Mouse (Mus musculus): ENCODE results near the gene Slc8a1. TPM values are rescaled to one million over a fixed set of nuclear protein-coding genes. Genes with fewer than 3 reads are reported as not detected.

Gene Slc8a1
- polyA plus RNA-seq, 1 experiment: 0.46 TPM

GRCm38 (mm10) chr17:81390790-81391189 is 347.4 kb downstream of the Slc8a1 start:
- H3K4me3 ChIP-seq (replicated peaks): no peak overlapping the region
- peaks cover 8% of the 10 kb centered on the region for H3K4me1 ChIP-seq
- H3K27me3 ChIP-seq (replicated peaks): no peaks in the 10 kb centered on the region
- no peaks in the 10 kb centered on the region for H3K36me3 ChIP-seq (replicated peaks; ENCODE audit: low read length)
- H3K9me3 ChIP-seq: no peaks in the 10 kb centered on the region
- TF ChIP-seq GATA1 (IDR thresholded peaks at IDR 0.05; ENCODE audit: borderline replicate concordance, low read length) (no peak), FLI1 (IDR thresholded peaks at IDR 0.05; ENCODE audit: low read length) (no peak)

- H3K4me1 ChIP-seq: no peaks in the 10 kb centered on the region
- TF ChIP-seq GATA1 (IDR thresholded peaks at IDR 0.05; ENCODE audit: borderline replicate concordance, low read length) (no peak), FLI1 (IDR thresholded peaks at IDR 0.05; ENCODE audit: low read length) (no peak)
- no peaks in the 10 kb centered on the region for H3K27me3 ChIP-seq (replicated peaks)
- H3K9me3 ChIP-seq: no peaks in the 10 kb centered on the region
- H3K36me3 ChIP-seq (replicated peaks; ENCODE audit: low read length): no peaks in the 10 kb centered on the region
- H3K4me3 ChIP-seq (replicated peaks): no peak overlapping the region
These were observed 352.1 kb downstream of the Slc8a1 start for GRCm38 (mm10) chr17:81386118-81386517.

DNA sequence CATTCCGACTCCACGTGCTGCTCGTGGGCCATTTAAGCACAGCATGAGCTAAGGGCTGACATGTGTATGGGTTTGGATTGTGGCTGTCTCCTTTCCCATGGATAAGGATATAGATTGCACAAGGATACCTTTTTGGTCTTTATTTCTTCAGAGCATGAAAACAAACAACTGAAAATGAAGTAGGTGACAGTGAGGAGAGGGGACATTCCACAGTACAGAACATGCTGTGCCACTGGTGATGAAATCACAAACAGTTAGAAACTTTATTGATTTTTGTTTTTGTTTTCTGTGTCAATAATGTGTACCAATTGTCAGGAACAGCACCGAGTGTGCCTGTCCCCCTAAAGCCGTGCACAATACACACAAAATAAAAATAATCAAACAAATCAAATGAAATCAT is 352.7 kb downstream of the Slc8a1 start:
- Histone ChIP-seq H3K9me3 (no peaks in the 10 kb centered on the region), H3K36me3 (replicated peaks; ENCODE audit: low read length) (no peaks in the 10 kb centered on the region), H3K4me3 (replicated peaks) (no peak overlapping the region), H3K27me3 (replicated peaks) (no peaks in the 10 kb centered on the region), H3K4me1 (no peaks in the 10 kb centered on the region)
- TF ChIP-seq GATA1 (IDR thresholded peaks at IDR 0.05; ENCODE audit: borderline replicate concordance, low read length) (no peak), FLI1 (IDR thresholded peaks at IDR 0.05; ENCODE audit: low read length) (no peak)

DNA sequence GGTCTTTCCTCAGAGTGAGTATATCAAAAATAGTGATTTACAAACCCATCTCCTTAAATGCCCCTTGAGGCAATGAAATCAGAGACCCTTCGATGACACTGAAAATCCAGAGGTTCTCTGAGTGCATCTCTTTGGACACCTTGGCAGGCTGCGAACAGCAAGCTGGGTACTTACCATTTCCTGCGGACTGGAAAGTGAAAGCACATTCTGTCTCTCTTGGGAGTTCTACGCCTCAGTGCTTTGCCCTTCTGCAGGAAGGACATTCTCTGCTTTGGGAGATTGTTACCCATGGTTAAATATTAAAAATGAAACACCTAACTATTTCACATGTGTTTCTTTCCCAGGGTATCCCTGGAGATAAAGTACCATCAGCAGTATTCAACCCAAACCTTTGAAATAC is 354.7 kb downstream of the Slc8a1 start:
- H3K9me3 ChIP-seq: no peaks in the 10 kb centered on the region

GRCm38 (mm10) chr17:81378436-81378835 is 359.7 kb downstream of the Slc8a1 start:
- no peaks in the 10 kb centered on the region for H3K4me1 ChIP-seq
- H3K36me3 ChIP-seq (replicated peaks; ENCODE audit: low read length): no peaks in the 10 kb centered on the region
- TF ChIP-seq FLI1 (IDR thresholded peaks at IDR 0.05; ENCODE audit: low read length) (no peak), GATA1 (IDR thresholded peaks at IDR 0.05; ENCODE audit: borderline replicate concordance, low read length) (no peak)
- H3K27me3 ChIP-seq (replicated peaks): no peaks in the 10 kb centered on the region
- no peaks in the 10 kb centered on the region for H3K9me3 ChIP-seq
- no peak overlapping the region for H3K4me3 ChIP-seq (replicated peaks)

More for the DNA sequence above, 354.7 kb downstream of the Slc8a1 start:
- TF ChIP-seq FLI1 (IDR thresholded peaks at IDR 0.05; ENCODE audit: low read length): no peak
- TF ChIP-seq GATA1 (IDR thresholded peaks at IDR 0.05; ENCODE audit: borderline replicate concordance, low read length): no peak
- no peaks in the 10 kb centered on the region for H3K27me3 ChIP-seq (replicated peaks)
- H3K4me3 ChIP-seq (replicated peaks): no peak overlapping the region
- no peaks in the 10 kb centered on the region for H3K36me3 ChIP-seq (replicated peaks; ENCODE audit: low read length)
- H3K4me1 ChIP-seq: no peaks in the 10 kb centered on the region

- Histone ChIP-seq H3K36me3 (replicated peaks; ENCODE audit: low read length) (no peaks in the 10 kb centered on the region), H3K4me3 (replicated peaks) (no peak overlapping the region), H3K4me1 (no peaks in the 10 kb centered on the region), H3K27me3 (replicated peaks) (no peaks in the 10 kb centered on the region), H3K9me3 (no peaks in the 10 kb centered on the region)
- TF ChIP-seq GATA1 (IDR thresholded peaks at IDR 0.05; ENCODE audit: borderline replicate concordance, low read length) (no peak), FLI1 (IDR thresholded peaks at IDR 0.05; ENCODE audit: low read length) (no peak)
These were observed 360.3 kb downstream of the Slc8a1 start for GRCm38 (mm10) chr17:81377757-81378299.

GRCm38 (mm10) chr17:81377195-81377594 is 361.0 kb downstream of the Slc8a1 start:
- H3K27me3 ChIP-seq (replicated peaks): no peaks in the 10 kb centered on the region
- no peaks in the 10 kb centered on the region for H3K36me3 ChIP-seq (replicated peaks; ENCODE audit: low read length)
- no peaks in the 10 kb centered on the region for H3K4me1 ChIP-seq
- no peak overlapping the region for H3K4me3 ChIP-seq (replicated peaks)
- no peak for TF ChIP-seq GATA1 (IDR thresholded peaks at IDR 0.05; ENCODE audit: borderline replicate concordance, low read length)
- TF ChIP-seq FLI1 (IDR thresholded peaks at IDR 0.05; ENCODE audit: low read length): no peak
- H3K9me3 ChIP-seq: no peaks in the 10 kb centered on the region

DNA sequence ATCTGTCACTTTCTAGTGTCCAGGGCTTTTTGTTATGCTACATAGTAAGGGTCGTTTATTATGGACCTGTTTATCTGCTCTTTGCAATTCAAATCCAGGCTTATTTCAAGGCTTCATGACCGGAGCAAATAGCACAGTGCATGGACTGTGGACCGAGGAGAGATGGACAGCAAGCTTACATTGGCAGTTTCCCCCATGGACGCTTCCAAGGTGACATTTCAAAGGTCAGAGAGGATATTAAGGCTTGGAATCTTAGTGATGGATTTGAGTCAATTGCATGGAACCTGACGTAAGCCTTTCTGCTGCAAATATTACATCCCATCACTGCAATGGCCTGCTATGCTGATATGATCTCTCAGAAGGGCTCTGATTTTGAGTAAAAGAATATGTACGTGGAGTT is 362.3 kb downstream of the Slc8a1 start:
- Histone ChIP-seq H3K9me3 (no peaks in the 10 kb centered on the region), H3K4me1 (no peaks in the 10 kb centered on the region), H3K36me3 (replicated peaks; ENCODE audit: low read length) (no peaks in the 10 kb centered on the region), H3K27me3 (replicated peaks) (no peaks in the 10 kb centered on the region), H3K4me3 (replicated peaks) (no peak overlapping the region)
- TF ChIP-seq GATA1 (IDR thresholded peaks at IDR 0.05; ENCODE audit: borderline replicate concordance, low read length) (no peak), FLI1 (IDR thresholded peaks at IDR 0.05; ENCODE audit: low read length) (no peak)

- H3K36me3 ChIP-seq (replicated peaks; ENCODE audit: low read length): no peaks in the 10 kb centered on the region
- no peaks in the 10 kb centered on the region for H3K27me3 ChIP-seq (replicated peaks)
- H3K9me3 ChIP-seq: no peaks in the 10 kb centered on the region
- no peaks in the 10 kb centered on the region for H3K4me1 ChIP-seq
- no peak overlapping the region for H3K4me3 ChIP-seq (replicated peaks)
- no peak for TF ChIP-seq FLI1 (IDR thresholded peaks at IDR 0.05; ENCODE audit: low read length)
- TF ChIP-seq GATA1 (IDR thresholded peaks at IDR 0.05; ENCODE audit: borderline replicate concordance, low read length): no peak
These were observed 369.1 kb downstream of the Slc8a1 start for GRCm38 (mm10) chr17:81369036-81369435.

GRCm38 (mm10) chr17:81368503-81368902 is 369.7 kb downstream of the Slc8a1 start:
- H3K27me3 ChIP-seq (replicated peaks): no peaks in the 10 kb centered on the region
- no peaks in the 10 kb centered on the region for H3K36me3 ChIP-seq (replicated peaks; ENCODE audit: low read length)
- H3K4me3 ChIP-seq (replicated peaks): no peak overlapping the region
- H3K9me3 ChIP-seq: no peaks in the 10 kb centered on the region
- no peak for TF ChIP-seq GATA1 (IDR thresholded peaks at IDR 0.05; ENCODE audit: borderline replicate concordance, low read length)
- no peaks in the 10 kb centered on the region for H3K4me1 ChIP-seq

- TF ChIP-seq GATA1 (IDR thresholded peaks at IDR 0.05; ENCODE audit: borderline replicate concordance, low read length): no peak
- TF ChIP-seq FLI1 (IDR thresholded peaks at IDR 0.05; ENCODE audit: low read length): no peak
- Histone ChIP-seq H3K9me3 (no peaks in the 10 kb centered on the region), H3K27me3 (replicated peaks) (no peaks in the 10 kb centered on the region), H3K4me1 (no peaks in the 10 kb centered on the region), H3K36me3 (replicated peaks; ENCODE audit: low read length) (no peaks in the 10 kb centered on the region), H3K4me3 (replicated peaks) (no peak overlapping the region)
These were observed 374.8 kb downstream of the Slc8a1 start for GRCm38 (mm10) chr17:81363368-81363767.
